Mouse (Mus musculus) CH12.LX (cell line): ENCODE measurements around the gene Acsl5. TPM values are rescaled to one million over a fixed set of nuclear protein-coding genes. Genes with fewer than 3 reads are reported as not detected.

Experiments
- DNase-seq: peaks from one replicate; pipeline ENCODE4 v3.0.0-alpha.2; 2013; ENCODE audit errors: extremely low read depth
- H3K27ac ChIP-seq: 2 replicates; pipeline ENCODE4 v1.5.1; 2012; ENCODE audit warnings: low read depth, mild to moderate bottlenecking, control low read depth, moderate library complexity; ENCODE audit not compliant: insufficient read depth
- H3K27me3 ChIP-seq: replicated peaks from 2 replicates; pipeline ENCODE3; 2012; ENCODE audit warnings: inconsistent platforms
- H3K36me3 ChIP-seq, 2 experiments: replicated peaks in 1 of 2; 2 replicates each; pipeline versions ENCODE3 to v1.6.1; 2012; ENCODE audit warnings: inconsistent platforms in 1 of 2, low read length in 1 of 2, mild to moderate bottlenecking in 1 of 2, mixed read lengths in 1 of 2, moderate library complexity in 1 of 2; ENCODE audit not compliant: control insufficient read depth in 1 of 2, insufficient read depth in 1 of 2
- H3K4me1 ChIP-seq, 2 experiments: 2 replicates each; pipeline ENCODE4 v1.6.1; 2012; ENCODE audit warnings: inconsistent platforms in 1 of 2, moderate library complexity in 1 of 2; ENCODE audit not compliant: insufficient read depth in 2 of 2, control insufficient read depth in 1 of 2
- H3K4me2 ChIP-seq: 2 replicates; pipeline ENCODE4 v1.6.1; 2012; ENCODE audit warnings: low read depth, mild to moderate bottlenecking, control low read depth; ENCODE audit not compliant: poor library complexity, insufficient read depth, severe bottlenecking
- H3K4me3 ChIP-seq, 3 experiments: fragments of 150-350 bp in 1 of 3; sonication (generic) in 1 of 3; replicated peaks in 1 of 3; 2 replicates each; pipeline versions ENCODE3 to v1.5.1; 2011 to 2012; ENCODE audit warnings: low read depth in 2 of 3, low read length in 2 of 3, mild to moderate bottlenecking in 2 of 3, moderate library complexity in 2 of 3, control low read depth in 1 of 3, improper control_type of control experiment in 1 of 3, inconsistent platforms in 1 of 3, mixed read lengths in 1 of 3; ENCODE audit not compliant: poor library complexity in 1 of 3
- H3K79me2 ChIP-seq: replicated peaks from 2 replicates; pipeline ENCODE4 v1.6.1; 2012; ENCODE audit warnings: mild to moderate bottlenecking, moderate library complexity; ENCODE audit not compliant: control insufficient read depth, poor library complexity, insufficient read depth, severe bottlenecking; ENCODE audit errors: extremely low read depth
- H3K9ac ChIP-seq: 2 replicates; pipeline ENCODE4 v1.6.1; 2012; ENCODE audit warnings: low read depth, mild to moderate bottlenecking, control low read depth, moderate library complexity; ENCODE audit not compliant: insufficient read depth
- H3K9me3 ChIP-seq: replicated peaks from 2 replicates; pipeline ENCODE3; 2012; ENCODE audit warnings: low read length, inconsistent platforms, mixed read lengths
- BHLHE40 ChIP-seq: IDR thresholded peaks from 2 replicates; pipeline ENCODE4 v1.6.1; 2011; ENCODE audit warnings: mild to moderate bottlenecking, low read depth, low read length, improper control_type of control experiment
- CHD1 ChIP-seq: IDR thresholded peaks from 2 replicates; pipeline ENCODE4 v1.6.1; 2012; ENCODE audit warnings: low read depth, low read length, improper control_type of control experiment, inconsistent platforms
- CHD2 ChIP-seq: IDR thresholded peaks from 2 replicates; pipeline ENCODE4 v1.6.1; 2011; ENCODE audit warnings: low read length, improper control_type of control experiment
- CTCF ChIP-seq, 2 experiments: IDR thresholded peaks in 1 of 2; conservative IDR thresholded peaks in 1 of 2; 2 replicates each; pipeline ENCODE4 v1.5.1; 2011 to 2012; ENCODE audit warnings: low read depth in 2 of 2, low read length in 2 of 2, improper control_type of control experiment in 1 of 2, inconsistent platforms in 1 of 2, mild to moderate bottlenecking in 1 of 2, moderate library complexity in 1 of 2
- EP300 ChIP-seq: IDR thresholded peaks from 2 replicates; pipeline ENCODE4 v1.6.1; 2011; ENCODE audit warnings: low read length, improper control_type of control experiment
- ETS1 ChIP-seq: conservative IDR thresholded peaks from 2 replicates; pipeline ENCODE4 v1.6.1; 2012; ENCODE audit warnings: low read depth, mild to moderate bottlenecking, inconsistent platforms, low read length, improper control_type of control experiment, moderate library complexity
- GABPA ChIP-seq: IDR thresholded peaks from 2 replicates; pipeline ENCODE4 v1.6.1; 2012; ENCODE audit warnings: low read depth, low read length, improper control_type of control experiment, inconsistent platforms; ENCODE audit not compliant: insufficient replicate concordance
- IRF4 ChIP-seq: IDR thresholded peaks from 2 replicates; pipeline ENCODE4 v1.6.1; 2014; ENCODE audit warnings: low read depth, mild to moderate bottlenecking, inconsistent platforms, low read length, improper control_type of control experiment
- JUND ChIP-seq: conservative IDR thresholded peaks from 2 replicates; pipeline ENCODE4 v1.6.1; 2011; ENCODE audit warnings: low read depth, low read length, improper control_type of control experiment
- KAT2A ChIP-seq: IDR thresholded peaks from 2 replicates; pipeline ENCODE4 v1.6.1; 2012; ENCODE audit warnings: low read length, improper control_type of control experiment, inconsistent platforms; ENCODE audit not compliant: insufficient replicate concordance
- MAX ChIP-seq: IDR thresholded peaks from 2 replicates; pipeline ENCODE4 v1.6.1; 2011; ENCODE audit warnings: low read length, improper control_type of control experiment
- MAZ ChIP-seq: IDR thresholded peaks from 2 replicates; pipeline ENCODE4 v1.6.1; 2012; ENCODE audit warnings: low read depth, mild to moderate bottlenecking, inconsistent platforms, low read length, improper control_type of control experiment, moderate library complexity
- MXI1 ChIP-seq: IDR thresholded peaks from 2 replicates; pipeline ENCODE4 v1.6.1; 2011; ENCODE audit warnings: mild to moderate bottlenecking, low read depth, low read length, improper control_type of control experiment
- MYC ChIP-seq: IDR thresholded peaks from 2 replicates; pipeline ENCODE4 v1.6.1; 2011; ENCODE audit warnings: low read depth, mild to moderate bottlenecking, improper control_type of control experiment, low read length
- NELFE ChIP-seq: IDR thresholded peaks from 2 replicates; pipeline ENCODE4 v1.6.1; 2011; ENCODE audit warnings: low read depth, low read length, improper control_type of control experiment
- RAD21 ChIP-seq: IDR thresholded peaks from 2 replicates; pipeline ENCODE4 v1.6.1; 2011; ENCODE audit warnings: low read depth, mild to moderate bottlenecking, low read length, improper control_type of control experiment, moderate library complexity
- SIN3A ChIP-seq: IDR thresholded peaks from 2 replicates; pipeline ENCODE4 v1.6.1; 2012; ENCODE audit warnings: low read length, improper control_type of control experiment, inconsistent platforms
- SMC3 ChIP-seq: IDR thresholded peaks from 2 replicates; pipeline ENCODE4 v1.6.1; 2011; ENCODE audit warnings: low read depth, low read length, improper control_type of control experiment
- UBTF ChIP-seq: IDR thresholded peaks from 2 replicates; pipeline ENCODE4 v1.6.1; 2012; ENCODE audit warnings: low read depth, mild to moderate bottlenecking, inconsistent platforms, low read length, improper control_type of control experiment, moderate library complexity
- USF1 ChIP-seq: IDR thresholded peaks from 2 replicates; pipeline ENCODE4 v1.6.1; 2014; ENCODE audit warnings: low read depth, mild to moderate bottlenecking, inconsistent platforms, low read length, improper control_type of control experiment
- USF2 ChIP-seq: conservative IDR thresholded peaks from 2 replicates; pipeline ENCODE4 v1.6.1; 2011; ENCODE audit warnings: low read depth, low read length, improper control_type of control experiment
- ZC3H11A ChIP-seq: IDR thresholded peaks from 2 replicates; pipeline ENCODE4 v1.6.1; 2012; ENCODE audit warnings: low read depth, mild to moderate bottlenecking, inconsistent platforms, low read length, improper control_type of control experiment
- ZMIZ1 ChIP-seq: IDR thresholded peaks from 2 replicates; pipeline ENCODE4 v1.6.1; 2012; ENCODE audit warnings: low read depth, mild to moderate bottlenecking, inconsistent platforms, low read length, improper control_type of control experiment
- dilution Hi-C: fragments of 300-500 bp; cut with MboI; formaldehyde crosslinking; loops from 2 replicates; pipeline ENCODE4 v1.14.3; 2020; ENCODE audit warnings: low sequenced_read_pairs; ENCODE audit not compliant: extremely low pct_unique_long_range_greater_than_20kb, extremely low pct_ligation_motif_present
- in situ Hi-C: fragments of 300-500 bp; cut with MboI; formaldehyde crosslinking; loops from 3 replicates; pipeline ENCODE4 v1.14.3; 2019; ENCODE audit warnings: low sequenced_read_pairs, low pct_ligation_motif_present, low pct_unique_long_range_greater_than_20kb, mixed read lengths
- polyA plus RNA-seq: library from polyadenylated mRNA; unstranded; fragments of >175 nt; gene quantifications from 2 replicates; pipeline ENCODE4 v1.2.1, GENCODE M21; 2012; ENCODE audit warnings: low read depth; ENCODE audit not compliant: insufficient read length
- total RNA-seq, 2 experiments: library from RNA; depleted of rRNA; stranded (reverse); fragments of 300-350 nt in 1 of 2; fragments of >200 nt in 1 of 2; gene quantifications; 2 replicates each; pipeline ENCODE4 v1.2.3; 2012 to 2014

Gene Acsl5
- total and polyA plus RNA-seq, 3 experiments: 126 to 265 (median 196) TPM

- Histone ChIP-seq H3K9ac (no peak overlapping the region), H3K79me2 (no peaks in the 10 kb centered on the region), H3K27me3 (no peaks in the 10 kb centered on the region), H3K36me3 (no peaks in the 10 kb centered on the region)
- in situ Hi-C loops: no loop called here
- TF ChIP-seq USF2 (no peak), MYC (no peak), BHLHE40 (no peak), USF1 (no peak), EP300 (no peak), MXI1 (no peak), ZMIZ1 (no peak), CHD2 (no peak), CHD1 (no peak), GABPA (no peak), KAT2A (no peak), SMC3 (no peak), ZC3H11A (no peak)
- TF ChIP-seq, all 38 proteins: peak for 0
- H3K4me3 ChIP-seq: no peak overlapping the region
- peaks cover 11 to 35% of the 10 kb centered on the region in 2 experiments for H3K4me1 ChIP-seq
- H3K27ac ChIP-seq: no peak overlapping the region
- dilution Hi-C loops: no loop called here
- H3K9me3 ChIP-seq: peaks cover 11% of the 10 kb centered on the region
- DNase-seq: no peak
- no peak overlapping the region for H3K4me2 ChIP-seq
Observed at GRCm38 (mm10) chr19:55226621-55227020, 25.1 kb upstream of the Acsl5 start.

DNA sequence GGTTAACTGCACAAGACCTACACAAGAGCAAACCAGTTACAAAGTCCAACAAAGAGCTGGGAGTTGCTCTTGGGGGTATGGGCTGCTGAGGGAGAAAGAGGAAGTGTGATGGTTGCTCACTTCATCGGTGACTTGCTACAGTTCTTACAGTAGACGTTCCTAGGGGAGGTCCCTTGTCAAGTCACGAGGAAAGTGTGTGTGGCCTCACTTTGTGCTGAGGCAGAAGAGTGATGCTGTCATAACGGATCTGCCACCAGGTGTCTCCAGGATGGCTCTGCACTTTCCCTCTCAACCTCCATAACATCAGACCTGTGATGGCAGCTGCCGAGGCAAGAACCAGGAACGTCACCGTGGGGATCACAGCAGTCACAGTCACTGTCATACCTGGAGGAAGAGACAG, 24.6 kb upstream of the Acsl5 start:
- H3K9ac ChIP-seq: no peak overlapping the region
- H3K27ac ChIP-seq: no peak overlapping the region
- dilution Hi-C loops (no loop called here), in situ Hi-C loops (no loop called here)
- peak; percentile 89 for DNase-seq
- H3K4me3 ChIP-seq: no peak overlapping the region
- no peaks in the 10 kb centered on the region for H3K27me3 ChIP-seq
- TF ChIP-seq SMC3 (peak; percentile 61), BHLHE40 (peak; percentile 91), MAZ (0 out of 2 replicates have a peak, but pooled peaks have one; percentile 28), SIN3A (0 out of 2 replicates have a peak, but pooled peaks have one; percentile 35), MYC (0 out of 2 replicates have a peak, but pooled peaks have one; percentile 53), CTCF (conservative IDR thresholded peaks at IDR 0.05 in 1 of 2, IDR thresholded peaks at IDR 0.05 in 1 of 2; ENCODE audit: low read depth in 2 of 2, low read length in 2 of 2) (peak in 1 of 2 experiments; percentile 59; a peak in 2 of 4 replicates), KAT2A (no peak), NELFE (no peak), UBTF (no peak), MAX (peak; percentile 62), IRF4 (peak; percentile 83), EP300 (peak; percentile 73), RAD21 (peak; percentile 31), JUND (0 out of 2 replicates have a peak, but pooled peaks have one; percentile 37), ETS1 (peak; percentile 42; the same call in 1 of the 2 replicates)
- no peaks in the 10 kb centered on the region for H3K79me2 ChIP-seq
- H3K4me2 ChIP-seq: no peak overlapping the region
- H3K9me3 ChIP-seq: peaks cover 11% of the 10 kb centered on the region
- H3K36me3 ChIP-seq: no peaks in the 10 kb centered on the region
- H3K4me1 ChIP-seq: peaks cover 11 to 35% of the 10 kb centered on the region in 2 experiments
